Mouse (Mus musculus) heart, postnatal 0 days (tissue): ENCODE measurements at regions not wholly inside any gene's neighbourhood (a gene's known extent, or its start where the extent isn't known, plus 50 kb on each side); places are given as distances from the start of the nearest gene placed in this dataset.

ENCODE experiments used
- CTCF ChIP-seq: IDR thresholded peaks from 2 replicates; pipeline ENCODE4 v1.5.1; 2016; ENCODE audit warnings: antibody characterized with exemption, control low read depth, low read depth
- EP300 ChIP-seq: IDR thresholded peaks from 2 replicates; pipeline ENCODE4 v1.6.1; 2016; ENCODE audit warnings: antibody characterized with exemption, low read depth

DNA sequence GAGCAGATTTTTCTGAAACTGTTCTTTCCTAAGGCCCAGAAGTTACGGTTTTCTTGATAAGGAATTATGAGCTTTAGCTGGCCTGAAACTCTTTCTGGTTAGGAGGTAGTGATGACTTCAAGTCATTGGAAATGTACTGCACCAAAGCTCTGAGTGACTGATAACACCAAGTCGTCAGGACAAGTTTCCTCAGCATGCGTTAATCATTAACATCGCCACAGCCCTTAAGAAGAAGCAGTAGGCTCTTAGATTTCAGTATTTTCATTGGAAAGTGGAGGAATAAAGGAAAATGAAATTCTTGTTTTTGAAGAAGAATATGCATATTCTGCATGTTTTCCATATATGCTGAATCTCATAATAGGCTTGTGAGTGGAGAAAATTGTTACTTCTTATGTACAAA, 390.3 kb upstream of the Gm11114 start:
- no peak for TF ChIP-seq CTCF
- TF ChIP-seq EP300: no peak
